Mouse (Mus musculus): Measurements from ENCODE around the gene Eif6. TPM values are rescaled to one million over a fixed set of nuclear protein-coding genes. Genes with fewer than 3 reads are reported as not detected.

Eif6 gene
- total RNA-seq, 1 experiment: 199 TPM

DNA sequence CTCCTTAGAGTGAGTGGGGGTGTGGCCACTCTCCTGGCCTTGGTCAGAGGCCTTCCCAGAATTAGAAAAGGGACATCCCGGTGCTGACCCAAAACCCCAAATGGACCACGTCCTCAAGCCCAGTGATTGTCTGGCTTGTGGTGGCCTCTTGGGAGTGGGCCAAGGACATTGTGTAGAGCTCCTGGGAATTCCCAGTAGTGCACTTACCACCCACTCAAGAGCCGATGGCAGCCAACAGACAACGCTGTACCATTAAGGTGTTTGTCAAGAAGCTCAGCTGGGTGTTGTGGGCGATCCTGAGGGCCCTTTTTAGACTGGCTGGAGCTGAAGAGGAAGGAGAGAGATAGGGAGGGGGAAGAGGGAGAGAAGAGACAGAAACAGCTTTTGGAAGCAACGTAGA is 42.2 kb downstream of the Eif6 start:
- TF ChIP-seq CHD2 (IDR thresholded peaks at IDR 0.05; ENCODE audit: low read depth, low read length) (no peak), MAFK (IDR thresholded peaks at IDR 0.05; ENCODE audit: insufficient read depth, low read depth, low read length) (no peak), ZNF384 (IDR thresholded peaks at IDR 0.05; ENCODE audit: low read depth, low read length) (no peak), HCFC1 (IDR thresholded peaks at IDR 0.05; ENCODE audit: borderline replicate concordance, insufficient read depth, low read length) (no peak), ZC3H11A (IDR thresholded peaks at IDR 0.05; ENCODE audit: borderline replicate concordance, low read depth, low read length) (no peak)
- Histone ChIP-seq H3K4me3 (ENCODE audit: insufficient read depth in 1 of 2, low read depth in 1 of 2, low read length in 2 of 2, poor library complexity in 1 of 2, severe bottlenecking in 1 of 2) (no peak overlapping the region), H3K9me3 (ENCODE audit: control insufficient read depth, insufficient read depth, low read depth, low read length) (no peaks in the 10 kb centered on the region), H3K9ac (ENCODE audit: insufficient read depth, low read depth, low read length, poor library complexity, severe bottlenecking) (no peak overlapping the region), H3K36me3 (ENCODE audit: control insufficient read depth, insufficient read depth, low read length, poor library complexity, severe bottlenecking) (no peaks in the 10 kb centered on the region), H3K27ac (ENCODE audit: insufficient read depth, low read depth, low read length, poor library complexity, severe bottlenecking) (no peak overlapping the region), H3K4me1 (ENCODE audit: control insufficient read depth in 2 of 2, insufficient read depth in 2 of 2, low read length in 2 of 2, poor library complexity in 1 of 2) (no peaks in the 10 kb centered on the region)
- in situ Hi-C loops (cut with MboI; ENCODE audit: low sequenced_read_pairs in 2 of 2, unreplicated experiment in 2 of 2): no loop called here
- no peak for DNase-seq (ENCODE audit: low read depth, low spot score)

DNA sequence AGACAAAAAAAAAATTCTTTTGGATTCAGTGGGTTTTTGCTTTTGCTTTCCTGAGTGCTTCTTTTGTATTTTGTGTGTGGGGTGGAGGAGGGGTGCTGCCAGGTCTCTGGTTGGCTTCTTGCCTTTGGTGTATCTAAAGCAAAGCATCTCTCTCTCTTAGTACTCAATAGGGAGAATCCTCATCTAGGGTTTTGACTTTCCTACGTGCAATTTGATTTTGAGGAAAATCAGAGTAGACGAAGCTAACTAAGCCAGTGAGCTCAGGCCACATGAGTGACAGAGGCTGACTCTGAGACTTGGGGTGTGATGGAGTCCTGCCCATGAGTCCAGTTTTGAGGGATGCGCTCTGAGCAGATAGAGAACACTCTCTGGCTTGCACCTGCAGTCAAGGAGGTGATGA is 47.2 kb downstream of the Eif6 start:
- H3K9me3 ChIP-seq (ENCODE audit: control insufficient read depth, insufficient read depth, low read depth, low read length): no peaks in the 10 kb centered on the region
- no peak overlapping the region for H3K4me3 ChIP-seq (ENCODE audit: insufficient read depth in 1 of 2, low read depth in 1 of 2, low read length in 2 of 2, poor library complexity in 1 of 2, severe bottlenecking in 1 of 2)
- H3K4me1 ChIP-seq (ENCODE audit: control insufficient read depth in 2 of 2, insufficient read depth in 2 of 2, low read length in 2 of 2, poor library complexity in 1 of 2): peaks cover 0 to 4% of the 10 kb centered on the region in 2 experiments; a peak in 1 of 4 replicates
- in situ Hi-C loops (cut with MboI; ENCODE audit: low sequenced_read_pairs in 2 of 2, unreplicated experiment in 2 of 2): loop anchor here in 1 of 2 experiments (10.0 kb wide), 1 partner anchor 275 kb away; no protein-coding TSS in a partner anchor
- no peak for TF ChIP-seq ZNF384 (IDR thresholded peaks at IDR 0.05; ENCODE audit: low read depth, low read length)
- TF ChIP-seq CHD2 (IDR thresholded peaks at IDR 0.05; ENCODE audit: low read depth, low read length): no peak
- TF ChIP-seq MAFK (IDR thresholded peaks at IDR 0.05; ENCODE audit: insufficient read depth, low read depth, low read length): no peak
- no peak for TF ChIP-seq ZC3H11A (IDR thresholded peaks at IDR 0.05; ENCODE audit: borderline replicate concordance, low read depth, low read length)
- no peaks in the 10 kb centered on the region for H3K36me3 ChIP-seq (ENCODE audit: control insufficient read depth, insufficient read depth, low read length, poor library complexity, severe bottlenecking)
- DNase-seq (ENCODE audit: low read depth, low spot score): no peak
- H3K27ac ChIP-seq (ENCODE audit: insufficient read depth, low read depth, low read length, poor library complexity, severe bottlenecking): no peak overlapping the region
- H3K9ac ChIP-seq (ENCODE audit: insufficient read depth, low read depth, low read length, poor library complexity, severe bottlenecking): no peak overlapping the region

DNA sequence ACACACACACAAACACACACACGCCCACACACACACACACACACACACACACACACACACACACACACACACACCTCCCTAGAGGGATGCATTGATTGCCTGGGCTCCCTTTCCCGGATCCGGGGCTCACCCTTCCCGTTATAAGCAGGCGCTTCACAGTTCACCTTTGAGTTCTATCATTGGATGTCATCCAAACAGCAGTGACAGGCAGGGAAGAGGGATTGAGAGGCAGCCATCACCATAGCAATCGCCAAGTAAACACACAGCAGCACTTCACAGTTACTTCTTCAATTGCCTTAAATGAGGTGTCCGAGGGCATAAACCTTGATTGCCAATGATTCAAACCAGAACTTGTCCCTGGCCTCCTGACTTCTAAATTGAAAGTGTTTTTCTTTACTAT is 47.7 kb downstream of the Eif6 start:
- no peak for DNase-seq (ENCODE audit: low read depth, low spot score)
- in situ Hi-C loops (cut with MboI; ENCODE audit: low sequenced_read_pairs in 2 of 2, unreplicated experiment in 2 of 2): loop anchor here in 1 of 2 experiments (10.0 kb wide), 1 partner anchor 274 kb away; no protein-coding TSS in a partner anchor
- no peaks in the 10 kb centered on the region for H3K9me3 ChIP-seq (ENCODE audit: control insufficient read depth, insufficient read depth, low read depth, low read length)
- H3K9ac ChIP-seq (ENCODE audit: insufficient read depth, low read depth, low read length, poor library complexity, severe bottlenecking): no peak overlapping the region
- H3K36me3 ChIP-seq (ENCODE audit: control insufficient read depth, insufficient read depth, low read length, poor library complexity, severe bottlenecking): no peaks in the 10 kb centered on the region
- H3K4me1 ChIP-seq (ENCODE audit: control insufficient read depth in 2 of 2, insufficient read depth in 2 of 2, low read length in 2 of 2, poor library complexity in 1 of 2): peaks cover 0 to 4% of the 10 kb centered on the region in 2 experiments; a peak in 1 of 4 replicates
- H3K27ac ChIP-seq (ENCODE audit: insufficient read depth, low read depth, low read length, poor library complexity, severe bottlenecking): no peak overlapping the region
- H3K4me3 ChIP-seq (ENCODE audit: insufficient read depth in 1 of 2, low read depth in 1 of 2, low read length in 2 of 2, poor library complexity in 1 of 2, severe bottlenecking in 1 of 2): no peak overlapping the region
- TF ChIP-seq MAFK (IDR thresholded peaks at IDR 0.05; ENCODE audit: insufficient read depth, low read depth, low read length) (no peak), CHD2 (IDR thresholded peaks at IDR 0.05; ENCODE audit: low read depth, low read length) (no peak), ZNF384 (IDR thresholded peaks at IDR 0.05; ENCODE audit: low read depth, low read length) (no peak)

DNA sequence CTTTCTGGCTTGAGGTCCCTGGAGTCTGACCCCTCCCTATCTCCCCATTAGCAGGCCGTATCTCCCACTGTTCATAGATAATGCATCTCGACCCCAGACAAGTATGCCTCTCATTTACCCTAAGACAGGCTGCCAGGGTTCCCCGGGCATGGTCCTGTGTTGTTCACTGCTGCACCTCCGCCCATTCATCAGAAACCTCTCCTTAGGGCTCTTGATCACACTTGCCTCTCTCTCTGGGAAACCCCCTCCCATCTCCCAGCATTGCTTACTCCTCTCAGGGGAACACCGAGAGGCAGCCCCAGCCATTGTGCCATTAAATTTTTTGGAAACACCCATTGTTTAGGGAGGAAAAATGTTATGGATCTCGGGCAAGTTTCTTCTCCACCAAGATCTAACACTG is 48.7 kb downstream of the Eif6 start:
- DNase-seq (ENCODE audit: low read depth, low spot score): no peak
- Histone ChIP-seq H3K9me3 (ENCODE audit: control insufficient read depth, insufficient read depth, low read depth, low read length) (no peaks in the 10 kb centered on the region), H3K9ac (ENCODE audit: insufficient read depth, low read depth, low read length, poor library complexity, severe bottlenecking) (no peak overlapping the region), H3K27ac (ENCODE audit: insufficient read depth, low read depth, low read length, poor library complexity, severe bottlenecking) (no peak overlapping the region), H3K4me1 (ENCODE audit: control insufficient read depth in 2 of 2, insufficient read depth in 2 of 2, low read length in 2 of 2, poor library complexity in 1 of 2) (peaks cover 0 to 4% of the 10 kb centered on the region in 2 experiments; a peak in 1 of 4 replicates), H3K4me3 (ENCODE audit: insufficient read depth in 1 of 2, low read depth in 1 of 2, low read length in 2 of 2, poor library complexity in 1 of 2, severe bottlenecking in 1 of 2) (no peak overlapping the region), H3K36me3 (ENCODE audit: control insufficient read depth, insufficient read depth, low read length, poor library complexity, severe bottlenecking) (no peaks in the 10 kb centered on the region)
- in situ Hi-C loops (cut with MboI; ENCODE audit: low sequenced_read_pairs in 2 of 2, unreplicated experiment in 2 of 2): loop anchor here in 1 of 2 experiments (10.0 kb wide), 1 partner anchor 273 kb away; no protein-coding TSS in a partner anchor
- no peak for TF ChIP-seq CHD2 (IDR thresholded peaks at IDR 0.05; ENCODE audit: low read depth, low read length)
- no peak for TF ChIP-seq ZC3H11A (IDR thresholded peaks at IDR 0.05; ENCODE audit: borderline replicate concordance, low read depth, low read length)
- no peak for TF ChIP-seq HCFC1 (IDR thresholded peaks at IDR 0.05; ENCODE audit: borderline replicate concordance, insufficient read depth, low read length)
- no peak for TF ChIP-seq MAFK (IDR thresholded peaks at IDR 0.05; ENCODE audit: insufficient read depth, low read depth, low read length)

DNA sequence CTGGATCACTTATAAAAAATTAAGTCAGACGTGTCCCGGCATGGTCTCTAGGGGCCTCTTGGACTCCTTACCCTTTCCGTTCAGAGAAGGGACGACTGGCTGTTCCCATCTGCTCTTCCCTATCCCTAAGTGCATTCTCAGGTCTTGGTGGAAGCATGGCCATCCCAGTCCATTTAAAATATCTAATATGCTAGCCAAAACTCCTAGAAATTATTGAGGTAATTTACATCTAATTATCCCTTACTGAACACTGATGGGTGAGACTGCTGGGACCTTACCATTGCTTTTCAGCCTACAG is 49.1 kb downstream of the Eif6 start:
- DNase-seq (ENCODE audit: low read depth, low spot score): no peak
- H3K9ac ChIP-seq (ENCODE audit: insufficient read depth, low read depth, low read length, poor library complexity, severe bottlenecking): no peak overlapping the region
- TF ChIP-seq HCFC1 (IDR thresholded peaks at IDR 0.05; ENCODE audit: borderline replicate concordance, insufficient read depth, low read length) (no peak), CHD2 (IDR thresholded peaks at IDR 0.05; ENCODE audit: low read depth, low read length) (no peak), MAFK (IDR thresholded peaks at IDR 0.05; ENCODE audit: insufficient read depth, low read depth, low read length) (no peak), ZNF384 (IDR thresholded peaks at IDR 0.05; ENCODE audit: low read depth, low read length) (no peak), ZC3H11A (IDR thresholded peaks at IDR 0.05; ENCODE audit: borderline replicate concordance, low read depth, low read length) (no peak)
- H3K4me1 ChIP-seq (ENCODE audit: control insufficient read depth in 2 of 2, insufficient read depth in 2 of 2, low read length in 2 of 2, poor library complexity in 1 of 2): peaks cover 0 to 4% of the 10 kb centered on the region in 2 experiments; a peak in 1 of 4 replicates
- no peaks in the 10 kb centered on the region for H3K36me3 ChIP-seq (ENCODE audit: control insufficient read depth, insufficient read depth, low read length, poor library complexity, severe bottlenecking)
- no peak overlapping the region for H3K27ac ChIP-seq (ENCODE audit: insufficient read depth, low read depth, low read length, poor library complexity, severe bottlenecking)
- in situ Hi-C loops (cut with MboI; ENCODE audit: low sequenced_read_pairs in 2 of 2, unreplicated experiment in 2 of 2): loop anchor here in 1 of 2 experiments (10.0 kb wide), 1 partner anchor 273 kb away; no protein-coding TSS in a partner anchor
- no peak overlapping the region for H3K4me3 ChIP-seq (ENCODE audit: insufficient read depth in 1 of 2, low read depth in 1 of 2, low read length in 2 of 2, poor library complexity in 1 of 2, severe bottlenecking in 1 of 2)
- H3K9me3 ChIP-seq (ENCODE audit: control insufficient read depth, insufficient read depth, low read depth, low read length): no peaks in the 10 kb centered on the region

Data from ES-E14 (cell line).